Mouse (Mus musculus): Measurements from ENCODE around the gene Pex19. TPM values are rescaled to one million over a fixed set of nuclear protein-coding genes. Genes with fewer than 3 reads are reported as not detected.

Pex19 gene
- 10 to 100 TPM; 49.1 to 50.7 TPM for total RNA-seq (2023)

DNA sequence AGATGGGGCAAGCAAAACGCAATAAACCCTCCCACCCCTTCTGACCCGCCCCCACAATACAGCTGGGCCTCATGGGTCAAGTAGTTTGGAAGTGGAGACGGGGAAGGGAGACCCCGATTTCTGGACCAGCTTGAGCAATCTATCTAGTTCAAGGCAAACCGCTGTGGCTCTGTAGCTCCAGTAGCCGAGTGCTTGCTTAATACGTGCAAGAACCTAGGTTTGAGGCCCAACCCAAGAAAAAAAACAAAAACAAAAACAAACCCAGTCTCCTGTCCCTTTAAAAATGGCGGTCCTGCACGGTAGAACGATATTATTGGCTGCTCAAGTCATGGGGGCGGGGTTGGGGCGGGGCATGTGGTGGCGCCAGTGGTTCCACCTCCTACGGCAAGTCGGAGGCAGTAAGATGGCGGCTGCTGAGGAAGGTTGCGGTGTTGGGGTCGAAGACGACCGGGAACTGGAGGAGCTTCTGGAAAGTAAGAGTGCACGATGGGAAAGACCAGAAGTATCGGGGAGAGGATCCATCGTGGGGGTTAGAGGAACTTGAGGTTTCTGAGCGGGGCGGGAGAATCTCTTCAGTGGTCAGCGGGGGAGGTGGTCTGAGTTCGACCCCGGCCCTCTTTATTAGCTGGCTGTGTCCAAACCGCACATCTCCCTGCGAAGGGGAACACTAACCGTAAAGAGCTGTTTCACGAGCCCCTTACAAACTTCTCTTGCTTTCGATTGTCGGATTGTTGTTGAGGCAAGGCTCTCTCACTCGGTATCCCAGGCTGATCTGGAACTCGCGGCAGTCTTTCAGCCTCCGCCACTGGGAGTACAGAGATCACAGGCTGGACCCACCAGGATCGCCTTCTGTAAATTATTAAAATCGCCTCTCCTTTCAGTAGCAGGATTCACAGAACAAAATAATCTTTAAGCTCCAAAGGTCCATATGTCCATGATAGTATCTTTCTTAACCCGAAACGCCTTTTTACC is at the start of gene Pex19:
TSS of gene Pex19 (plus strand) at position 380 of the 972 bp plus-strand sequence.

DNA sequence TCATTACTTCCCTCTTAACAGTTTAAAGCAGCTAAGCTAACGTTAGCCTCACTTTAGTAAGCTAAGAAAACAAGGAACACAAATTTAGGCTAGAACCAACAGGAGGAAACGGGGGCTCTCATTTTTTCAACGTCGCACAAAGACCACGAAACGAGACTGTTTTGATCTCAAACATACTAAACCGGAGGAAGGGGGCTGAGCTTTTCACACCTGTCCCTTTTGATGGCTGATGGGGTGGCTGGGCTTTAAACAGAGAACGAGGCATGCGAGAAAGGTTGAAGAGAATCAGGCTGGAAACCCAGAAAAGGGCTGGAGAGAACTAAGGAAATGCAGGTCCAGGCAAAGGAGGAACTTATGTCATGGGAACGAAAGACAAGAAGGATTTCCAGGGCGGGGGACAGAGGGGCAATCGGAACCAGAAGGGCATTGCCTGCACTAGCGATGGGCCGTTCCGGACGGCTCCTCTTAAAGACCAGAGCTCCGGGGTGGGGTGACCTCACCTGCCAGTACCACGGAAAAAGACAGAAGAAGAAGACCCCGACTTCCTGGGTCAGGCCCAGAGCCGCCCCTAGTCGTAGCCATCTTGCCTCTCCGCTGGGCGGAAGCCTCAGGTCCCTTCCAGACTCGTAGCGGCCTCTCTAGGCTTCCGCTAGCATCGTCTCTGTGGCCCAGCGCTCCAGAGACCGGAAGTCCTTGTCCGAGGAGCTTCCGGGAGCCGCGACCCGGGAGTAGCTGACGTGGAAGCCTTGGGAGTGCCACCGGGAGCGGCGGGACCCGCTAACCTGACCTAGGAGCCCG is 44.3 kb upstream of the Pex19 start, which contains the start of the genes Copa and Ncstn:
TSS of gene Copa (plus strand) at position 429 of the 798 bp plus-strand sequence.
TSS of gene Ncstn (minus strand) at position 695 of the 798 bp plus-strand sequence.

GRCm38 (mm10) chr1:172147835-172148278 is 21.3 kb downstream of the Pex19 start, which contains the start of gene Dcaf8:
Dcaf8 (plus strand) TSS chr1:172148084.

Other genes with a start within 250 kb of the Pex19 start
- gene Gm10521, start 231.1 kb upstream of the Pex19 start, total RNA-seq (2023) = 10 to 100 TPM; 29.2 to 30.9 TPM
- 100 to 1,000 TPM; 141 to 174 TPM for gene Slamf6, start 209.2 kb upstream of the Pex19 start, total RNA-seq (2023)
- gene Vangl2, start 98.3 kb upstream of the Pex19 start, total RNA-seq (2023) = 1 to 10 TPM; 2.8 to 3.4 TPM
- gene Nhlh1, start 69.2 kb upstream of the Pex19 start, total RNA-seq (2023) = not detected
- gene Copa, start 44.2 kb upstream of the Pex19 start, total RNA-seq (2023) = 100 to 1,000 TPM; 154 to 160 TPM
- gene Ncstn, start 44.0 kb upstream of the Pex19 start, total RNA-seq (2023) = 10 to 100 TPM; 79.2 to 81.0 TPM
- 100 to 1,000 TPM; 101 to 109 TPM for gene Dcaf8, start 21.3 kb downstream of the Pex19 start, total RNA-seq (2023)
- gene Pea15a, start 80.0 kb downstream of the Pex19 start, total RNA-seq (2023) = 10 to 100 TPM; 51.7 to 67.5 TPM
- gene Casq1, start 93.1 kb downstream of the Pex19 start, total RNA-seq (2023) = not detected
- gene Atp1a4, start 131.7 kb downstream of the Pex19 start, total RNA-seq (2023) = not detected
- 10 to 100 TPM; 24.4 to 31.0 TPM for gene Igsf8, start 134.9 kb downstream of the Pex19 start, total RNA-seq (2023)
- gene Atp1a2, start 171.3 kb downstream of the Pex19 start, total RNA-seq (2023) = under 1 TPM; 0.09 to 0.15 TPM
- not detected for gene Kcnj9, start 202.6 kb downstream of the Pex19 start, total RNA-seq (2023)
- gene Kcnj10, start 214.5 kb downstream of the Pex19 start, total RNA-seq (2023) = 1 to 10 TPM in 1 of 2 experiments, under 1 TPM in 1; 0.71 to 1.3 TPM
- 10 to 100 TPM; 29.8 to 33.2 TPM for gene Pigm, start 249.8 kb downstream of the Pex19 start, total RNA-seq (2023)